Mouse (Mus musculus): Measurements from ENCODE around the gene Rab3gap2.

DNA sequence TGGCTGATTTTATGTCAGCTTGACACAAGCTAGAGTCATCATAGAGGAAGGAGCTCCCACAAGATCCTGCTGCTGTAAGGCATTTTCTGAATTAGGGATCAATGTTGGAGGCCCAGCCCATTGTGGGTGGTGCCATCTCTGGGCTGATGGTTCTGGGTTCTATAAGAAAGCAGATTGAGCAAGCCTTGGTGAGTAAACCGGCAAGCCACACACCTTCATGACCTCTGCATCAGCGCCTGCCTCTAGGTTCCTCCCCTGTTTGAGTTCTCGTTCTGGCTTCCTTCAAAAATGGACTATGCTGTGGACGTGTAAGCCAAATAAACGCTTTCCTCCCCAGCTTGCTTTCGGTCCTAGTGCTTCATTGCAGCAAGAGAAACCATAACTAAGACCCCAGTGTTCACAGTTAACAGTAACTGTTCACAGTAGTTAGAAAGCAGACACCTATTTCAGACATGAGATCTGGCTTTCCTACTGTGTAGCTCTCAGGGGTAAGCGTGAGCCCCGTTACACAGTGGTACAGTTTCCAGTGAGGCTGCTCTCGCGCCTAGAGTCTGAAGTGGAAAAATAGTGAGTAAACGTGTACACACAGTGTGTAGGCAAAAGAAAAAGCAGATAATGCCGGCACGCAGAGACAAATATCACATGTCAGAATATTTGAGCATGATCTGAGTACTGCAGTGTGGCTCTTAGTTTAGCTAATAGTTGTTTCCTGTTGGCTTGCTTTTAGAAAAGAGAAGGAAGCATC is 4.1 kb downstream of the Rab3gap2 start:
- TF ChIP-seq CTCF (IDR thresholded peaks at IDR 0.05; ENCODE audit: extremely low read depth, insufficient read length, insufficient replicate concordance, low read depth, low read length) (no peak), POLR2A (IDR thresholded peaks at IDR 0.05; ENCODE audit: low read depth, low read length) (no peak)
